Mouse (Mus musculus) bone marrow, adult 2 months (tissue): ENCODE measurements around the gene Ndst2.

Source experiments
- CTCF ChIP-seq: fragments of 200-500 bp; IDR thresholded peaks from 2 replicates; pipeline ENCODE4 v1.5.1; 2011; ENCODE audit warnings: low read length, control low read depth; ENCODE audit not compliant: control insufficient read depth, insufficient read depth
- POLR2A ChIP-seq: fragments of 200-500 bp; IDR thresholded peaks from 2 replicates; pipeline ENCODE4 v1.6.1; 2011; ENCODE audit warnings: low read depth, mild to moderate bottlenecking, control low read depth, low read length, borderline replicate concordance; ENCODE audit not compliant: control insufficient read depth

- TF ChIP-seq POLR2A (no peak), CTCF (no peak)
These were observed 15.2 kb upstream of the Ndst2 start for GRCm38 (mm10) chr14:20749494-20750051.
